Mouse (Mus musculus) T-helper 17 cell (primary cell): ENCODE results near the gene Grb2.

ENCODE experiments used
- in situ Hi-C, 2 experiments: fragments of 300-600 bp; cut with MboI, MseI; formaldehyde crosslinking; loops; 1 replicate in 1 of 2; 2 replicates in 1 of 2; pipeline ENCODE4 v1.15.1; 2025; ENCODE audit warnings: high pct_unique_total_duplicates in 2 of 2

Grb2 gene

GRCm38 (mm10) chr11:115653194-115653593 is 55.2 kb downstream of the Grb2 start:
- in situ Hi-C loops: no loop called here

GRCm38 (mm10) chr11:115651680-115652079 is 56.7 kb downstream of the Grb2 start:
- in situ Hi-C loops: no loop called here

GRCm38 (mm10) chr11:115649706-115650105 is 58.7 kb downstream of the Grb2 start:
- in situ Hi-C loops: loop anchor here (5.0 to 25.0 kb wide), 5 partner anchors 45 to 1663 kb away; partner anchors contain the start of genes Jmjd6 (in 1 of the 2), Mettl23 (in 1 of the 2) and Mxra7 (in 1 of the 2)

GRCm38 (mm10) chr11:115647459-115647858 is 60.9 kb downstream of the Grb2 start:
- in situ Hi-C loops: loop anchor here (5.0 to 25.0 kb wide), 5 partner anchors 47 to 1665 kb away; partner anchors contain the start of genes Jmjd6 (in 1 of the 2), Mettl23 (in 1 of the 2) and Mxra7 (in 1 of the 2)

- in situ Hi-C loops: loop anchor here (5.0 to 25.0 kb wide), 5 partner anchors 48 to 1666 kb away; partner anchors contain the start of genes Jmjd6 (in 1 of the 2), Mettl23 (in 1 of the 2) and Mxra7 (in 1 of the 2)
Measured at GRCm38 (mm10) chr11:115646439-115646838, 62.0 kb downstream of the Grb2 start.

- in situ Hi-C loops: loop anchor here (5.0 to 25.0 kb wide), 5 partner anchors 49 to 1667 kb away; partner anchors contain the start of genes Jmjd6 (in 1 of the 2), Mettl23 (in 1 of the 2) and Mxra7 (in 1 of the 2)
Measured at GRCm38 (mm10) chr11:115645498-115645897, 62.9 kb downstream of the Grb2 start.

GRCm38 (mm10) chr11:115644308-115644707 is 64.1 kb downstream of the Grb2 start:
- in situ Hi-C loops: loop anchor here (5.0 to 25.0 kb wide), 4 partner anchors 50 to 1668 kb away; partner anchors contain the start of genes Caskin2 (in 1 of the 2), Jmjd6 (in 1 of the 2), Mettl23 (in 1 of the 2) and Mxra7 (in 1 of the 2)

GRCm38 (mm10) chr11:115643265-115643664 is 65.1 kb downstream of the Grb2 start:
- in situ Hi-C loops: loop anchor here (5.0 to 25.0 kb wide), 4 partner anchors 52 to 1669 kb away; partner anchors contain the start of genes Caskin2 (in 1 of the 2), Jmjd6 (in 1 of the 2), Mettl23 (in 1 of the 2) and Mxra7 (in 1 of the 2)

- in situ Hi-C loops: loop anchor here (5.0 to 25.0 kb wide), 4 partner anchors 52 to 1670 kb away; partner anchors contain the start of genes Caskin2 (in 1 of the 2), Jmjd6 (in 1 of the 2), Mettl23 (in 1 of the 2) and Mxra7 (in 1 of the 2)
Measured at GRCm38 (mm10) chr11:115642705-115643104, 65.7 kb downstream of the Grb2 start.

GRCm38 (mm10) chr11:115641664-115642036 is 66.7 kb downstream of the Grb2 start:
- in situ Hi-C loops: loop anchor here (5.0 to 25.0 kb wide), 4 partner anchors 53 to 1671 kb away; partner anchors contain the start of genes Caskin2 (in 1 of the 2), Jmjd6 (in 1 of the 2), Mettl23 (in 1 of the 2) and Mxra7 (in 1 of the 2)

- in situ Hi-C loops: loop anchor here (5.0 to 25.0 kb wide), 4 partner anchors 54 to 1671 kb away; partner anchors contain the start of genes Caskin2 (in 1 of the 2), Jmjd6 (in 1 of the 2), Mettl23 (in 1 of the 2) and Mxra7 (in 1 of the 2)
Measured at GRCm38 (mm10) chr11:115640978-115641663, 67.3 kb downstream of the Grb2 start.

GRCm38 (mm10) chr11:115640311-115640828 is 68.0 kb downstream of the Grb2 start:
- in situ Hi-C loops: loop anchor here (5.0 to 25.0 kb wide), 4 partner anchors 54 to 1672 kb away; partner anchors contain the start of genes Caskin2 (in 1 of the 2), Jmjd6 (in 1 of the 2), Mettl23 (in 1 of the 2) and Mxra7 (in 1 of the 2)

- in situ Hi-C loops: loop anchor here (25.0 kb wide), 2 partner anchors 1198 to 1673 kb away; partner anchors contain the start of genes Jmjd6 (in 1 of the 2), Mettl23 (in 1 of the 2) and Mxra7 (in 1 of the 2)
Measured at GRCm38 (mm10) chr11:115639540-115639939, 68.9 kb downstream of the Grb2 start.

GRCm38 (mm10) chr11:115638498-115639409 is 69.6 kb downstream of the Grb2 start:
- in situ Hi-C loops: loop anchor here (25.0 kb wide), 2 partner anchors 1199 to 1674 kb away; partner anchors contain the start of genes Jmjd6 (in 1 of the 2), Mettl23 (in 1 of the 2) and Mxra7 (in 1 of the 2)

- in situ Hi-C loops: loop anchor here (25.0 kb wide), 2 partner anchors 1200 to 1675 kb away; partner anchors contain the start of genes Jmjd6 (in 1 of the 2), Mettl23 (in 1 of the 2) and Mxra7 (in 1 of the 2)
Measured at GRCm38 (mm10) chr11:115636960-115637359, 71.4 kb downstream of the Grb2 start.

GRCm38 (mm10) chr11:115635484-115635883 is 72.9 kb downstream of the Grb2 start:
- in situ Hi-C loops: loop anchor here (25.0 kb wide), 2 partner anchors 1202 to 1677 kb away; partner anchors contain the start of genes Jmjd6 (in 1 of the 2), Mettl23 (in 1 of the 2) and Mxra7 (in 1 of the 2)

GRCm38 (mm10) chr11:115635041-115635440 is 73.4 kb downstream of the Grb2 start:
- in situ Hi-C loops: loop anchor here (25.0 kb wide), 2 partner anchors 1202 to 1677 kb away; partner anchors contain the start of genes Jmjd6 (in 1 of the 2), Mettl23 (in 1 of the 2) and Mxra7 (in 1 of the 2)

GRCm38 (mm10) chr11:115634109-115634508 is 74.3 kb downstream of the Grb2 start:
- in situ Hi-C loops: loop anchor here (25.0 kb wide), 2 partner anchors 1203 to 1678 kb away; partner anchors contain the start of genes Jmjd6 (in 1 of the 2), Mettl23 (in 1 of the 2) and Mxra7 (in 1 of the 2)

GRCm38 (mm10) chr11:115632862-115633261 is 75.5 kb downstream of the Grb2 start:
- in situ Hi-C loops: loop anchor here (25.0 kb wide), 2 partner anchors 1204 to 1679 kb away; partner anchors contain the start of genes Jmjd6 (in 1 of the 2), Mettl23 (in 1 of the 2) and Mxra7 (in 1 of the 2)
